Mouse (Mus musculus): ENCODE results near the gene Tbc1d2b. TPM values are rescaled to one million over a fixed set of nuclear protein-coding genes. Genes with fewer than 3 reads are reported as not detected.

Tbc1d2b gene
- polyA plus RNA-seq, 1 experiment from 2014 or later = 20.9 TPM

- WGBS = 92% methylated on average over 18 of the region's 18 CpGs
- Histone ChIP-seq H3K4me1 (replicated peaks; ENCODE audit: control insufficient read depth, insufficient read depth, low read length) (no peaks in the 10 kb centered on the region), H3K4me3 (ENCODE audit: low read depth, low read length) (no peak overlapping the region), H3K27me3 (replicated peaks; ENCODE audit: control insufficient read depth, insufficient read depth, low read length) (no peaks in the 10 kb centered on the region), H3K9ac (ENCODE audit: low read length) (no peak overlapping the region), H3K27ac (ENCODE audit: low read depth) (no peak overlapping the region), H3K4me2 (ENCODE audit: low read length) (no peak overlapping the region), H3K9me3 (ENCODE audit: control insufficient read depth, low read length) (no peaks in the 10 kb centered on the region), H3K36me3 (ENCODE audit: control insufficient read depth, insufficient read depth, low read length) (peaks cover 53% of the 10 kb centered on the region)
- ATAC-seq (replicated peaks; ENCODE audit: low FRiP score, low TSS enrichment, low read depth) = no peak
- no peak for DNase-seq (ENCODE audit: low spot score)
Measured at GRCm38 (mm10) chr9:90199611-90200010, 71.0 kb downstream of the Tbc1d2b start.

- DNase-seq (ENCODE audit: low spot score) (no peak), ATAC-seq (replicated peaks; ENCODE audit: low FRiP score, low TSS enrichment, low read depth) (no peak)
- H3K4me1 ChIP-seq (replicated peaks; ENCODE audit: control insufficient read depth, insufficient read depth, low read length) = no peaks in the 10 kb centered on the region
- no peak overlapping the region for H3K27ac ChIP-seq (ENCODE audit: low read depth)
- no peaks in the 10 kb centered on the region for H3K9me3 ChIP-seq (ENCODE audit: control insufficient read depth, low read length)
- 65% methylated on average over 10 of the region's 10 CpGs for WGBS
- H3K4me3 ChIP-seq (ENCODE audit: low read depth, low read length) = no peak overlapping the region
- H3K36me3 ChIP-seq (ENCODE audit: control insufficient read depth, insufficient read depth, low read length) = peaks cover 49% of the 10 kb centered on the region
- no peaks in the 10 kb centered on the region for H3K27me3 ChIP-seq (replicated peaks; ENCODE audit: control insufficient read depth, insufficient read depth, low read length)
- H3K4me2 ChIP-seq (ENCODE audit: low read length) = no peak overlapping the region
- H3K9ac ChIP-seq (ENCODE audit: low read length) = no peak overlapping the region
Measured at GRCm38 (mm10) chr9:90198531-90199449, 71.8 kb downstream of the Tbc1d2b start.

- WGBS = 81% methylated on average over 7 of the region's 7 CpGs
- Histone ChIP-seq H3K4me3 (ENCODE audit: low read depth, low read length) (no peak overlapping the region), H3K9me3 (ENCODE audit: control insufficient read depth, low read length) (no peaks in the 10 kb centered on the region), H3K27me3 (replicated peaks; ENCODE audit: control insufficient read depth, insufficient read depth, low read length) (no peaks in the 10 kb centered on the region), H3K27ac (ENCODE audit: low read depth) (no peak overlapping the region), H3K9ac (ENCODE audit: low read length) (no peak overlapping the region), H3K4me2 (ENCODE audit: low read length) (no peak overlapping the region), H3K36me3 (ENCODE audit: control insufficient read depth, insufficient read depth, low read length) (peaks cover 50% of the 10 kb centered on the region), H3K4me1 (replicated peaks; ENCODE audit: control insufficient read depth, insufficient read depth, low read length) (no peaks in the 10 kb centered on the region)
- no peak for DNase-seq (ENCODE audit: low spot score)
- no peak for ATAC-seq (replicated peaks; ENCODE audit: low FRiP score, low TSS enrichment, low read depth)
Measured at GRCm38 (mm10) chr9:90197866-90198383, 72.7 kb downstream of the Tbc1d2b start.

GRCm38 (mm10) chr9:90197116-90197665 lies 73.4 kb downstream of the Tbc1d2b start:
- no peak overlapping the region for H3K27ac ChIP-seq (ENCODE audit: low read depth)
- no peaks in the 10 kb centered on the region for H3K27me3 ChIP-seq (replicated peaks; ENCODE audit: control insufficient read depth, insufficient read depth, low read length)
- no peak for ATAC-seq (replicated peaks; ENCODE audit: low FRiP score, low TSS enrichment, low read depth)
- H3K36me3 ChIP-seq (ENCODE audit: control insufficient read depth, insufficient read depth, low read length) = peaks cover 50% of the 10 kb centered on the region
- no peak for DNase-seq (ENCODE audit: low spot score)
- 60% methylated on average over 7 of the region's 7 CpGs for WGBS
- no peak overlapping the region for H3K9ac ChIP-seq (ENCODE audit: low read length)
- no peak overlapping the region for H3K4me2 ChIP-seq (ENCODE audit: low read length)
- H3K9me3 ChIP-seq (ENCODE audit: control insufficient read depth, low read length) = no peaks in the 10 kb centered on the region
- H3K4me1 ChIP-seq (replicated peaks; ENCODE audit: control insufficient read depth, insufficient read depth, low read length) = no peaks in the 10 kb centered on the region
- H3K4me3 ChIP-seq (ENCODE audit: low read depth, low read length) = no peak overlapping the region

- DNase-seq (ENCODE audit: low spot score) (no peak), ATAC-seq (replicated peaks; ENCODE audit: low FRiP score, low TSS enrichment, low read depth) (no peak)
- Histone ChIP-seq H3K9ac (ENCODE audit: low read length) (no peak overlapping the region), H3K4me1 (replicated peaks; ENCODE audit: control insufficient read depth, insufficient read depth, low read length) (no peaks in the 10 kb centered on the region), H3K4me2 (ENCODE audit: low read length) (no peak overlapping the region), H3K27ac (ENCODE audit: low read depth) (no peak overlapping the region), H3K4me3 (ENCODE audit: low read depth, low read length) (no peak overlapping the region), H3K36me3 (ENCODE audit: control insufficient read depth, insufficient read depth, low read length) (peaks cover 54% of the 10 kb centered on the region), H3K27me3 (replicated peaks; ENCODE audit: control insufficient read depth, insufficient read depth, low read length) (no peaks in the 10 kb centered on the region), H3K9me3 (ENCODE audit: control insufficient read depth, low read length) (no peaks in the 10 kb centered on the region)
- 85% methylated on average over 7 of the region's 7 CpGs for WGBS
Measured at GRCm38 (mm10) chr9:90196262-90196661, 74.3 kb downstream of the Tbc1d2b start.

- 69% methylated on average over 10 of the region's 10 CpGs for WGBS
- Histone ChIP-seq H3K27me3 (replicated peaks; ENCODE audit: control insufficient read depth, insufficient read depth, low read length) (no peaks in the 10 kb centered on the region), H3K9me3 (ENCODE audit: control insufficient read depth, low read length) (no peaks in the 10 kb centered on the region), H3K4me1 (replicated peaks; ENCODE audit: control insufficient read depth, insufficient read depth, low read length) (no peaks in the 10 kb centered on the region), H3K4me3 (ENCODE audit: low read depth, low read length) (no peak overlapping the region), H3K9ac (ENCODE audit: low read length) (no peak overlapping the region), H3K27ac (ENCODE audit: low read depth) (no peak overlapping the region), H3K4me2 (ENCODE audit: low read length) (no peak overlapping the region), H3K36me3 (ENCODE audit: control insufficient read depth, insufficient read depth, low read length) (peaks cover 45% of the 10 kb centered on the region)
- ATAC-seq (replicated peaks; ENCODE audit: low FRiP score, low TSS enrichment, low read depth) (no peak), DNase-seq (ENCODE audit: low spot score) (no peak)
Measured at GRCm38 (mm10) chr9:90195000-90195399, 75.6 kb downstream of the Tbc1d2b start.

GRCm38 (mm10) chr9:90189391-90189790 lies 81.2 kb downstream of the Tbc1d2b start:
- Histone ChIP-seq H3K9me3 (ENCODE audit: control insufficient read depth, low read length) (no peaks in the 10 kb centered on the region), H3K4me1 (replicated peaks; ENCODE audit: control insufficient read depth, insufficient read depth, low read length) (peaks cover 2% of the 10 kb centered on the region), H3K9ac (ENCODE audit: low read length) (no peak overlapping the region), H3K4me2 (ENCODE audit: low read length) (no peak overlapping the region), H3K4me3 (ENCODE audit: low read depth, low read length) (no peak overlapping the region), H3K27me3 (replicated peaks; ENCODE audit: control insufficient read depth, insufficient read depth, low read length) (no peaks in the 10 kb centered on the region), H3K36me3 (ENCODE audit: control insufficient read depth, insufficient read depth, low read length) (peaks cover 42% of the 10 kb centered on the region), H3K27ac (ENCODE audit: low read depth) (no peak overlapping the region)
- 83% methylated on average over 5 of the region's 5 CpGs for WGBS
- DNase-seq (ENCODE audit: low spot score) = no peak
- no peak for ATAC-seq (replicated peaks; ENCODE audit: low FRiP score, low TSS enrichment, low read depth)

- Histone ChIP-seq H3K36me3 (ENCODE audit: control insufficient read depth, insufficient read depth, low read length) (peaks cover 40% of the 10 kb centered on the region), H3K27me3 (replicated peaks; ENCODE audit: control insufficient read depth, insufficient read depth, low read length) (no peaks in the 10 kb centered on the region), H3K4me3 (ENCODE audit: low read depth, low read length) (no peak overlapping the region), H3K4me2 (ENCODE audit: low read length) (no peak overlapping the region), H3K9me3 (ENCODE audit: control insufficient read depth, low read length) (no peaks in the 10 kb centered on the region), H3K4me1 (replicated peaks; ENCODE audit: control insufficient read depth, insufficient read depth, low read length) (peaks cover 7% of the 10 kb centered on the region), H3K9ac (ENCODE audit: low read length) (no peak overlapping the region), H3K27ac (ENCODE audit: low read depth) (no peak overlapping the region)
- DNase-seq (ENCODE audit: low spot score) (no peak), ATAC-seq (replicated peaks; ENCODE audit: low FRiP score, low TSS enrichment, low read depth) (no peak)
- 95% methylated on average over 4 of the region's 4 CpGs for WGBS
Measured at GRCm38 (mm10) chr9:90188893-90189292, 81.7 kb downstream of the Tbc1d2b start.
